In genomic region chr8:116905836-116906235, GRCm38 (mm10) we compare ENCODE assay signal across 20 mouse cellular contexts. TPM values are rescaled to one million over a fixed set of nuclear protein-coding genes. Genes with fewer than 3 reads are reported as not detected.
DNase-seq lines count a peak whose midpoint lies in the region; ATAC-seq and TF ChIP-seq lines count a peak whose summit lies in the region.
"Had no signal": no experiment of that assay in that cellular context is flagged by ENCODE, and none has a peak within 500 bp of the region (broad histone marks: within the 10 kb centered on the region; RNA-seq: fewer than 3 reads in every experiment).

No protein-coding gene starts in this region.

- WGBS in thymus, adult 2 months: 82% methylated on average over 4 of the region's 4 CpGs
- 98% methylated on average over 4 of the region's 4 CpGs for WGBS in midbrain, embryonic 16.5 days

- no peak overlapping the region for H3K9ac ChIP-seq in midbrain, embryonic 16.5 days (ENCODE audit: low read depth, low read length)
- H3K9ac ChIP-seq: embryonic facial prominence, embryonic 13.5 days; forebrain, embryonic 12.5 days; heart, embryonic 12.5 days; hindbrain, embryonic 14.5 days had no signal

- H3K27ac ChIP-seq in thymus, adult 2 months (ENCODE audit: control insufficient read depth, insufficient read depth, low read length): 0 out of 2 replicates have a peak overlapping the region, but pooled peaks have one; percentile 3
- H3K27ac ChIP-seq in midbrain, embryonic 16.5 days (ENCODE audit: low read length): no peak overlapping the region
- H3K27ac ChIP-seq: embryonic facial prominence, embryonic 13.5 days; forebrain, embryonic 12.5 days; hindbrain, embryonic 10.5 days; hindbrain, embryonic 14.5 days had no signal

- H3K36me3 ChIP-seq in thymus, adult 2 months (ENCODE audit: control insufficient read depth, insufficient read depth, low read length): peaks cover 5% of the 10 kb centered on the region
- H3K36me3 ChIP-seq in midbrain, embryonic 16.5 days (ENCODE audit: control insufficient read depth, insufficient read depth, low read length): no peaks in the 10 kb centered on the region

- H3K9me3 ChIP-seq in midbrain, embryonic 16.5 days (replicated peaks; ENCODE audit: control insufficient read depth, low read length, poor library complexity, severe bottlenecking): no peaks in the 10 kb centered on the region
- H3K9me3 ChIP-seq: embryonic facial prominence, embryonic 13.5 days; forebrain, embryonic 12.5 days had no signal

- no peak for TF ChIP-seq POLR2A in thymus, adult 2 months (IDR thresholded peaks at IDR 0.05; ENCODE audit: control insufficient read depth, extremely low read depth, insufficient read depth, low read length, poor library complexity)

- peaks cover 17% of the 10 kb centered on the region for H3K4me1 ChIP-seq in thymus, adult 2 months (replicated peaks; ENCODE audit: control insufficient read depth, insufficient read depth, low read length)
- no peaks in the 10 kb centered on the region for H3K4me1 ChIP-seq in midbrain, embryonic 16.5 days (ENCODE audit: control insufficient read depth, insufficient read depth, low read length)
- H3K4me1 ChIP-seq: embryonic facial prominence, embryonic 13.5 days; forebrain, embryonic 12.5 days; hindbrain, embryonic 10.5 days had no signal

- H3K4me2 ChIP-seq in midbrain, embryonic 16.5 days (ENCODE audit: low read length): no peak overlapping the region
- H3K4me2 ChIP-seq: embryonic facial prominence, embryonic 13.5 days; forebrain, embryonic 12.5 days; heart, embryonic 12.5 days; hindbrain, embryonic 14.5 days had no signal

- H3K4me3 ChIP-seq in thymus, adult 2 months (ENCODE audit: control insufficient read depth, insufficient read depth, low read length): no peak overlapping the region
- no peak overlapping the region for H3K4me3 ChIP-seq in midbrain, embryonic 16.5 days (ENCODE audit: low read depth, low read length)
- H3K4me3 ChIP-seq: embryonic facial prominence, embryonic 13.5 days; forebrain, embryonic 12.5 days; heart, embryonic 12.5 days; hindbrain, embryonic 10.5 days had no signal

- ATAC-seq in activated CD4-positive, CD25-positive, alpha-beta regulatory T cell, adult 4 months: peak; percentile 47
- no peak for ATAC-seq in midbrain, embryonic 16.5 days
- ATAC-seq: forebrain, embryonic 16.5 days had no signal

- H3K27me3 ChIP-seq in thymus, adult 2 months (ENCODE audit: control insufficient read depth, insufficient read depth, low read length): no peaks in the 10 kb centered on the region
- H3K27me3 ChIP-seq in midbrain, embryonic 16.5 days (ENCODE audit: control insufficient read depth, insufficient read depth, low read depth, low read length): no peaks in the 10 kb centered on the region
- H3K27me3 ChIP-seq: CH12.LX; embryonic facial prominence, embryonic 13.5 days; forebrain, embryonic 12.5 days; heart, embryonic 12.5 days had no signal

- no peak for DNase-seq in thymus, adult 2 months
- no peak for DNase-seq in thymus, postnatal 10 days (ENCODE audit: low spot score in 2 of 2)
- DNase-seq in CD4-positive helper T cell, adult 2 months (ENCODE audit: low read depth, low spot score): peak; percentile 40
- DNase-seq in urinary bladder, postnatal 36 days (ENCODE audit: low spot score in 2 of 2): no peak
- no peak for DNase-seq in right cerebral cortex, postnatal 4 days
- DNase-seq: adrenal gland, postnatal 14 days; B cell, adult 2 months; cerebellum, adult 11-12 months; cerebellum, adult 9-10 months; cerebellum, postnatal 25 days; gastrocnemius, postnatal 25 days had no signal

- TF ChIP-seq CTCF in thymus, adult 2 months (IDR thresholded peaks at IDR 0.05; ENCODE audit: borderline replicate concordance, control insufficient read depth, extremely low read depth, insufficient read depth, low read length, poor library complexity): no peak

RNA-seq across cellular contexts. Expression of gene Cmc2, which starts 15.4 kb away (rescaled TPM):
- 16.2 and 18.9 TPM in 2 replicates for polyA plus RNA-seq in thymus, adult 2 months (2012; rRNA removed)
- polyA plus RNA-seq in activated CD4-positive, CD25-positive, alpha-beta regulatory T cell, adult 4 months (2017; shearing (Covaris generic)): 10 to 100 TPM; 34.8 to 43.4 TPM
- polyA plus RNA-seq in midbrain, embryonic 16.5 days (2015; fragmentation: Nextera tagmentation; extraction: Ambion mirVana): 25.7 and 27.3 TPM in 2 replicates

RNA-seq across cellular contexts. Expression of gene Cenpn, which starts 15.7 kb away (rescaled TPM):
- polyA plus RNA-seq in thymus, adult 2 months (2012; rRNA removed): 20.5 and 22.7 TPM in 2 replicates
- 1 to 10 TPM; 7.4 to 8.5 TPM for polyA plus RNA-seq in activated CD4-positive, CD25-positive, alpha-beta regulatory T cell, adult 4 months (2017; shearing (Covaris generic))
- 6.4 and 6.9 TPM in 2 replicates for polyA plus RNA-seq in midbrain, embryonic 16.5 days (2015; fragmentation: Nextera tagmentation; extraction: Ambion mirVana)

RNA-seq across cellular contexts. Expression of gene Atmin, which starts 37.4 kb away (rescaled TPM):
- 20.8 and 28.0 TPM in 2 replicates for polyA plus RNA-seq in thymus, adult 2 months (2012; rRNA removed)
- polyA plus RNA-seq in activated CD4-positive, CD25-positive, alpha-beta regulatory T cell, adult 4 months (2017; shearing (Covaris generic)): 1 to 10 TPM; 7.0 to 9.0 TPM
- polyA plus RNA-seq in midbrain, embryonic 16.5 days (2015; fragmentation: Nextera tagmentation; extraction: Ambion mirVana): 20.4 and 20.8 TPM in 2 replicates
